Mouse (Mus musculus) erythroblast, embryonic 14.5 days (primary cell): ENCODE measurements around the gene Gm47985. TPM values are rescaled to one million over a fixed set of nuclear protein-coding genes. Genes with fewer than 3 reads are reported as not detected.
"Not testable (repeated sequence)": the region's sequence is repeated elsewhere in the genome, so short reads cannot be mapped to it uniquely, and the experiment has no call there.

Experiments used
- H3K27me3 ChIP-seq: 2 replicates; pipeline ENCODE4 v1.6.1; 2012; ENCODE audit warnings: inconsistent platforms; ENCODE audit not compliant: control insufficient read depth
- H3K36me3 ChIP-seq: 2 replicates; pipeline ENCODE4 v1.6.1; 2012; ENCODE audit warnings: mild to moderate bottlenecking, inconsistent platforms; ENCODE audit not compliant: control insufficient read depth
- H3K4me1 ChIP-seq: 2 replicates; pipeline ENCODE4 v1.6.1; 2012; ENCODE audit warnings: inconsistent platforms; ENCODE audit not compliant: control insufficient read depth
- H3K4me3 ChIP-seq: replicated peaks from 2 replicates; pipeline ENCODE3; 2012; ENCODE audit warnings: moderate library complexity, mild to moderate bottlenecking, inconsistent platforms
- H3K9me3 ChIP-seq: 2 replicates; pipeline ENCODE4 v1.6.1; 2012; ENCODE audit warnings: low read length, inconsistent platforms, mixed read lengths; ENCODE audit not compliant: control insufficient read depth
- GATA1 ChIP-seq: IDR thresholded peaks from 2 replicates; pipeline ENCODE4 v1.6.1; 2012; ENCODE audit warnings: low read length, inconsistent platforms, mixed read lengths
- TAL1 ChIP-seq: IDR thresholded peaks from 3 replicates; pipeline ENCODE4 v1.6.1; 2012; ENCODE audit warnings: low read length, inconsistent platforms, mixed read lengths
- polyA plus RNA-seq: library from polyadenylated mRNA; stranded (reverse); fragments of >175 nt; gene quantifications from 2 replicates; pipeline ENCODE4 v1.2.3, GENCODE M21; 2012

Gm47985 gene
- polyA plus RNA-seq, result 0.04 TPM in 1 of 2 replicates, not detected in the other

- peaks cover 32% of the 10 kb centered on the region for H3K4me1 ChIP-seq
- not testable (repeated sequence) for H3K36me3 ChIP-seq, H3K27me3 ChIP-seq, H3K9me3 ChIP-seq, H3K4me3 ChIP-seq
Measured at GRCm38 (mm10) chr1:151182266-151182665, at the start of gene Gm47985. Gene Gm47985, plus strand, starts transcription at chr1:151182537.

- no peaks in the 10 kb centered on the region for H3K9me3 ChIP-seq
- no peaks in the 10 kb centered on the region for H3K27me3 ChIP-seq
- no peak overlapping the region for H3K4me3 ChIP-seq
- no peaks in the 10 kb centered on the region for H3K36me3 ChIP-seq
- H3K4me1 ChIP-seq, result peaks cover 34% of the 10 kb centered on the region
- TF ChIP-seq TAL1 (no peak), GATA1 (no peak)
Measured at GRCm38 (mm10) chr1:151132686-151133085, 49.7 kb upstream of the Gm47985 start.

- Histone ChIP-seq H3K4me3 (no peak overlapping the region), H3K4me1 (no peaks in the 10 kb centered on the region), H3K36me3 (no peaks in the 10 kb centered on the region), H3K27me3 (no peaks in the 10 kb centered on the region; the same call in 1 of the 2 replicates), H3K9me3 (no peaks in the 10 kb centered on the region)
- TF ChIP-seq TAL1, result no peak
- TF ChIP-seq GATA1, result no peak
Measured at GRCm38 (mm10) chr1:151138388-151138787, 43.9 kb upstream of the Gm47985 start.

- no peaks in the 10 kb centered on the region for H3K36me3 ChIP-seq
- H3K9me3 ChIP-seq, result no peaks in the 10 kb centered on the region
- no peaks in the 10 kb centered on the region; the same call in 1 of the 2 replicates for H3K27me3 ChIP-seq
- H3K4me1 ChIP-seq, result no peaks in the 10 kb centered on the region
- H3K4me3 ChIP-seq, result no peak overlapping the region
- TF ChIP-seq TAL1, result no peak
- TF ChIP-seq GATA1, result no peak
Measured at GRCm38 (mm10) chr1:151140956-151141355, 41.4 kb upstream of the Gm47985 start.

GRCm38 (mm10) chr1:151144471-151145146, 37.7 kb upstream of the Gm47985 start:
- no peaks in the 10 kb centered on the region; the same call in 1 of the 2 replicates for H3K27me3 ChIP-seq
- peaks cover 3% of the 10 kb centered on the region; the same call in 1 of the 2 replicates for H3K9me3 ChIP-seq
- H3K36me3 ChIP-seq, result no peaks in the 10 kb centered on the region
- no peak for TF ChIP-seq GATA1
- no peak for TF ChIP-seq TAL1
- H3K4me3 ChIP-seq, result no peak overlapping the region
- H3K4me1 ChIP-seq, result no peaks in the 10 kb centered on the region

- Histone ChIP-seq H3K9me3 (peaks cover 3% of the 10 kb centered on the region; the same call in 1 of the 2 replicates), H3K4me3 (no peak overlapping the region), H3K4me1 (no peaks in the 10 kb centered on the region), H3K27me3 (no peaks in the 10 kb centered on the region; the same call in 1 of the 2 replicates), H3K36me3 (no peaks in the 10 kb centered on the region)
- TF ChIP-seq GATA1 (no peak), TAL1 (no peak)
Measured at GRCm38 (mm10) chr1:151147801-151148200, 34.5 kb upstream of the Gm47985 start.

- Histone ChIP-seq H3K4me1 (no peaks in the 10 kb centered on the region), H3K36me3 (no peaks in the 10 kb centered on the region), H3K27me3 (no peaks in the 10 kb centered on the region), H3K9me3 (peaks cover 3% of the 10 kb centered on the region; the same call in 1 of the 2 replicates), H3K4me3 (no peak overlapping the region)
- no peak for TF ChIP-seq TAL1
- no peak for TF ChIP-seq GATA1
Measured at GRCm38 (mm10) chr1:151150211-151150610, 32.1 kb upstream of the Gm47985 start.

GRCm38 (mm10) chr1:151151089-151151488, 31.2 kb upstream of the Gm47985 start:
- no peaks in the 10 kb centered on the region for H3K4me1 ChIP-seq
- H3K27me3 ChIP-seq, result no peaks in the 10 kb centered on the region
- peaks cover 3% of the 10 kb centered on the region; the same call in 1 of the 2 replicates for H3K9me3 ChIP-seq
- H3K4me3 ChIP-seq, result no peak overlapping the region
- no peak for TF ChIP-seq TAL1
- no peak for TF ChIP-seq GATA1
- H3K36me3 ChIP-seq, result no peaks in the 10 kb centered on the region

- no peak for TF ChIP-seq GATA1
- no peak for TF ChIP-seq TAL1
- Histone ChIP-seq H3K27me3 (no peaks in the 10 kb centered on the region), H3K4me3 (no peak overlapping the region), H3K36me3 (no peaks in the 10 kb centered on the region), H3K9me3 (no peaks in the 10 kb centered on the region), H3K4me1 (no peaks in the 10 kb centered on the region)
Measured at GRCm38 (mm10) chr1:151153056-151153652, 29.2 kb upstream of the Gm47985 start.

- not testable (repeated sequence) for H3K4me3 ChIP-seq, H3K9me3 ChIP-seq, H3K36me3 ChIP-seq, H3K4me1 ChIP-seq, H3K27me3 ChIP-seq
Measured at GRCm38 (mm10) chr1:151154131-151154530, 28.2 kb upstream of the Gm47985 start.
